Mouse (Mus musculus) C2C12 (cell line): ENCODE measurements around the gene Snrk.

Source experiments
- CEBPB ChIP-seq: IDR thresholded peaks from one replicate; pipeline ENCODE4 v1.6.1; 2011; ENCODE audit warnings: low read depth, mild to moderate bottlenecking, control low read depth, moderate library complexity
- CTCF ChIP-seq: IDR thresholded peaks from one replicate; pipeline ENCODE4 v1.5.1; 2011; ENCODE audit not compliant: control insufficient read depth, insufficient read depth, insufficient read length
- FOSL1 ChIP-seq: IDR thresholded peaks from one replicate; pipeline ENCODE4 v1.8.0; 2011; ENCODE audit warnings: mild to moderate bottlenecking, low read length; ENCODE audit not compliant: poor library complexity, insufficient read depth, severe bottlenecking
- MAX ChIP-seq: IDR thresholded peaks from one replicate; pipeline ENCODE4 v1.6.1; 2011; ENCODE audit warnings: mild to moderate bottlenecking, control low read depth
- MYOD1 ChIP-seq: IDR thresholded peaks from one replicate; pipeline ENCODE4 v1.6.1; 2011; ENCODE audit warnings: low read depth; ENCODE audit not compliant: control insufficient read depth, insufficient read length
- MYOG ChIP-seq: IDR thresholded peaks from one replicate; pipeline ENCODE4 v1.6.1; 2011; ENCODE audit not compliant: control insufficient read depth, insufficient read length; ENCODE audit errors: extremely low read depth
- USF1 ChIP-seq: IDR thresholded peaks from one replicate; pipeline ENCODE4 v1.6.1; 2011; ENCODE audit warnings: low read depth, mild to moderate bottlenecking, control low read depth, moderate library complexity

GRCm38 (mm10) chr9:122205543-122206200, 88.6 kb downstream of the Snrk start:
- no peak for TF ChIP-seq FOSL1
- TF ChIP-seq CTCF: no peak
- no peak for TF ChIP-seq USF1
- TF ChIP-seq MYOD1: no peak
- TF ChIP-seq CEBPB: no peak
- no peak for TF ChIP-seq MAX
- TF ChIP-seq MYOG: no peak
